Mouse (Mus musculus): ENCODE measurements around the gene Scgb3a1. TPM values are rescaled to one million over a fixed set of nuclear protein-coding genes. Genes with fewer than 3 reads are reported as not detected.

Scgb3a1 gene
- total RNA-seq, 2 experiments from 2014 or later, result 0.78 TPM; not detected in 1

DNA sequence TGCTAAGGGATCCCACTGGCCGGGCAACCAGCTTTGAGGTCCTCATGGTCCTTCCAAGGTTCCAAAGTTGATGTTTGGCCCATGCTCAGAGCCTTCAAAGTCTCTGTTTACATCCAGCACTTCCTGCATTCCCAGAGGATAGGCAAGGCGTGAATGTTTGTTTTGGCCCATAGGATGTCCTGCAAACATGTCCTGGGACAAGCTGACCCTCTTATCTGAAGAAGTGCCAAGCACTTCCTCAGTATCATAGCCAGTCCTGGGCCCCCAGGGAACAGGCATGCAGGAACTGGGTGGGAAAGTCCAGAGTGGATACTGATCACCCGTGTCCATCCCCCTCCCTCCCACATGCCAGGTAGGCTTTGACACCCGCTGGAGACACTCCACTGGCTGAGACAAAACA, 5.3 kb upstream of the Scgb3a1 start:
- no peak for DNase-seq (ENCODE audit: low spot score in 2 of 2)

DNA sequence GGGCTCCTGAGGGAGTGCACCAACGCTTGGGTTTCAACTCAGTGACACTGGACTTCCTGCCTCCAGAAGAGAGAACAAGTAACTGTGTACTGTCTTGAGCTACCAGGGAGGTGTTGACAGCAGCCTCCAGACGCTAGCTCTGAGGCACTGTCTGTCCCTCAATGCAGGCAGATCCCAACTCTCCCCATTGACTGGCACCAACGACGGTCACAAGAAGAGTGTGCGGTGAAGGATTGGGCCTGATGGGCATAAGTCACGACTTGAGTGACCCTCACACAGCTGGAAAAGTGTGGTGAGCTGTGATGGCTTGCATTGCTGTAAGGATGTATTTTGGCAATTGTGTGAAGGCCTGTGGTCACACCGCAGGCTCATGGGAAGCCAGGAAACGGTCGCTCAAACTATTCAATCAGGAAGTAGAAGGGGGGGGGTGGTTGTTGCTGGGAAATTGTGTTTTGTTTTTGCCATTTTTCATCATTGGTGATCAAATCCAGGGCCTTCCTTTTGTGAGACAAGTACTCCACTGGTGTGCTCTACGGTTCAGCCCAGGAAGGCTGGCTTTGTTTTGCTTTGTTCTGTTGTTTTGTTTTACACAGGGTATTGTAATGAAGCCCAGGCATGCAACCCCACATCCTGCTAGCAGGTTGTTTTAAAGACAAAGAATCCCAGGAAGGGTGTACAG, 4.5 kb upstream of the Scgb3a1 start:
- DNase-seq (ENCODE audit: low spot score in 2 of 2), result no peak

DNA sequence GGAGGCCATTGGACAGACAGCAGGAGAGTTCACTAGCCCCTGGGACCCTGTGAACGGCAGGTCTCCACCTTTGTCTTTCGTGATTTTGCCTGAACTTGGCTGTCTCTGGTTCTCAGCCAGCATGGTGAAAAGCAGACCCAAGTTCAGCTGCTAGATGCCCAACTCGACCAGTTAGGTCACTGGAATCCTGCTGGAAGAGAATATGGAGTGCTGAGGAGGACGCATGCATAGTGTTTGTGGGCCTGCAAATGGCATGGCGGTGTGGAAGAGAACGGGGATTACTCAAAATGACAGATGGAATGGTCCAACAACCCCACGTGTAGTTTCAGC, 4.0 kb upstream of the Scgb3a1 start:
- DNase-seq (ENCODE audit: low spot score in 2 of 2), result no peak

DNA sequence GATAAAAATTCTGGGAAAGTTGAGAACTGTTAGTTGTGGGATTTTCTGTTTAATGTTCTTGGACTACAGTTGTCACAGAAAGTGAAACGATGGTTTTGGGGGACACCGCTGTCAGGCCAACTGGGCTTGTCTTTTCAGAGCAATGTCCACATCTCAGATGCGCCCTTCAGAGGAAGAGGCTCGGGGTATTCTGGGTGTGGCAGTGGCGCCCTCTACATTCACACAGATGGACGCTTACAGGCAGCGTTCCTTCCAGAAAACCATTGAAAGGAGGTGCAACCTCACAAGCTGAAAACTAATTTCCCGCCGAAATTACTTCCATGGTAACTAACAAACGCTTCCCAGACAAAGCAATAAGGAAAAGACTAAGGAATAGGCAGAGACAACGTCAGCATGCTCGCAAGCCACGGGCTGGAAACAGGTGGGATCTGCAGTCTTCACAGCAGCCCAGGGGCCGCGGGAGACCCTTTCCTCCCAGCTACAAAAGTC, 1.1 kb upstream of the Scgb3a1 start:
- no peak for DNase-seq (ENCODE audit: low spot score in 2 of 2)

DNA sequence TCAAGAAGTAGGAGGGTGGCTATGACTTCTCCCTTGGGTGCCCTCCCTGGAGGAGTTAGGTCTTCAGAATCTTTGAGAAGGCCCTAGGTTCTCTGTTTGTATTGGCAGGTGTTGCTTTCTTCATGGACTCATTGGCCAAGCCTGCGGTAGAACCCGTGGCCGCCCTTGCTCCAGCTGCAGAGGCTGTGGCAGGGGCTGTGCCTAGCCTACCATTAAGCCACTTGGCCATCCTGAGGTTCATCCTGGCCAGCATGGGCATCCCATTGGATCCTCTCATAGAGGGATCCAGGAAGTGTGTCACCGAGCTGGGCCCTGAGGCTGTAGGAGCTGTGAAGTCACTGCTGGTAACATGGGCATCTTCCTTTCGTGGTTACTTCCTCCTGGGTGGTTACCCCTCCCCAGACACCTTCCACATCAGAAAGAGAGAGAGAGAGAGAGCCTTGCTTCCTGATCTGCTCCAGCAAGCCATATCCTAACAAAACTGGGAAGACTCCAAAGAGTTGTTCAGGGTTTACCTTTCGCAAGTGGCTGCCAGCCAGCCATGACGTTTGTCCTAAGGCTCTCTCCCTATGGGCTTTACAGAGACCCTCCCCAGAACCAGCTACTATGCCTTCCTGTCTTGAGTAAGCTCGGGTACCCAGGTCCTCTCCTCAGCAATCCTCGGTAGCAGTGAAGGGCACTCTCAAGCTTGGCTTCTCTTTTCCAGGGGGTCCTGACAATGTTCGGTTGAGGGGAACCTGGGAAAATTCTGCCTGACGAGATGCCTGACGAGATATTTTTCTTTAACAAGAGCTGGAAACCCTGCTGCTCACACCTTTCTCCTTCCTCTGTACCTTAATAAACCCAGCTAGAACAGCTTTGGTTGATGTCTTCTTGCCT, 1.1 kb downstream of the Scgb3a1 start:
- no peak for DNase-seq (ENCODE audit: low spot score in 2 of 2)

DNA sequence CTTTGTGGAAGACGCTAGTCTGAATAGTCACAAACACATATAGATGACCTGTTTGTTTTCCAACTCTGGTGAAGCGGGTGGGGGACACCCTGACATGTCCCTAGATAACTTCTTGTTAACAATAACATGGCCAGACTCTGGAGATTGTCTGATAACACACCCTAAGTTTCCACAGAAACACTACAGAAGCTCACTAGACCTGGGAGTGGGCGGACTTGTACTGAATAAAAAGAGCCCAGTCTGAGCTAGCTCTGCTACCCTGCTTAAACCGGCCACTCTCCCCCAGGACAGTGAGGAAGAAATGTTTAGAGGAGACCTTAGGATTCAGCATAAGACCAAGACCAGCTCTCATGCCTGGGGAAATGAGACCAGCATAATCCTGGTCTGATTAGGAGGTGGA, 2.1 kb downstream of the Scgb3a1 start:
- no peak for DNase-seq (ENCODE audit: low spot score in 2 of 2)

DNA sequence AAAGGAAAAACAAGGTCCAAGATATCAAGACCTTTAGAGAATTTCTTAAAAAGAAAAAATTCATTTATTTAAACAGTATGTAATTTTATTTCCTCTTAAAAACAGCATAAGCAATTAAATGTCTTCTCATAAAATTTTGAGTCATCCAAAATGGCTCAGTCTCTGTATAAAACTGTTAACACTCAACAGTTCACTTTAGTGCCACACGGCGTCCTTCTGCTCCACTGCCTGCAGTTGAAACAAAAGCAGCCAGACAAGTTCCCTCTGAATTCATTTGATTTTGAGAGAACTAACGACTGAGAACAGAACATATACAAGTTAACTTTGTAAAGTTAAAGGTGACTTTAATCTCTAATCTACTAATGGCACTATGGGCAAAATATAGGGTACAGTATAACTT, 10.0 kb downstream of the Scgb3a1 start:
- DNase-seq (ENCODE audit: low spot score in 2 of 2), result no peak

DNA sequence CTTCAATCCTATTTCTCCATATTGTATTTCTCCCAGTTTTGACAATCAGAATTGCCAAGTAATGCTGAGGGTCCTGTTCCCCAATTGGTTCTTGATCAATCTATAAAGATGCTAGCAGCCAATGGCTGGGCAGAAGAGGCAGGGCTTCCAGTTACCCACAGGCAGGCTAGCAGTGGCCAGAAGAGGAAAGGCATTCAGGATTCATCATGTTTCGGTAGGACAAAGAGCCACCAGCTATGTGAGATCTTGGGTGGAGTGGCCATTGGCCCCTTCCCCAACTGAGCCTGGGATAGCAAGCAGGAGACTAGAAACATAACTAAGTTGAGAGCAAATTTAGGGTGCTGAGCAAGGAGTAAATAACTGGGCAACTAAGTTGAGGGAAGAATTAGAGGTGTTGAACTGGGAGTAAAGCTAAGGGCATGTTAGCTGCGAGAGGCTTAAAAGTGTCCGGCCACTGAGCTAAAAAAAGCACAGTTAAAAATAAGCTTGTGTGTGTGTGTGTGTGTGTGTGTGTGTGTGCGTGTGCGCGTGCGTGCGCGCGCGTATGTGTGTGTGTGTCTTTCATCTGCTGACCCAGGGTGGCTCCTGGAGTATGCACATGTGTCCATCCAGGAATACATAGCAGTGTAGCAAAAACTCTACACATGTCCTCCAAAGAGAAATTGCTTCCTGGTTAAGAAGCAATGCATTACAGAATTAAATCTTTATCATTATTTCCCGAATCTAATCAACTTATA, 21.0 kb downstream of the Scgb3a1 start:
- no peak for DNase-seq (ENCODE audit: low spot score in 2 of 2)

DNA sequence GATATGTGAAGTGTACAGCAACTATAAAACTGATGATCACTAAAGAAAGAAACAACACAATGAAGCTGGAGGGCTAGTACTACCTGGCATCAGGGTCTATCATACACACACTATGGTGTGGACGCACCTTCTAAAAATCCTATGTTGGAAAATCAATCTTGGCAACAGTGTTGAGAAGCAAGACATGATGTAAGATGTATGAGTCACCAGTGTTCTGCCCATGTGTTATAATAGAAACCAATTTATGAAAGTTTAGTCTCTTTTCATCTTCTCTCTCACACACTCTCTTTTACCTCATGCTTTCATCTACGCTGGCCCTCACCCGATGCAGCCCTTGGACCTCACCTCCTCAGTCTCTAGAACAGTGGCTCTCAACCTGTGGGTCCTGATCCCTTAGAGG, 31.6 kb downstream of the Scgb3a1 start:
- no peak for DNase-seq (ENCODE audit: low spot score in 2 of 2)

DNA sequence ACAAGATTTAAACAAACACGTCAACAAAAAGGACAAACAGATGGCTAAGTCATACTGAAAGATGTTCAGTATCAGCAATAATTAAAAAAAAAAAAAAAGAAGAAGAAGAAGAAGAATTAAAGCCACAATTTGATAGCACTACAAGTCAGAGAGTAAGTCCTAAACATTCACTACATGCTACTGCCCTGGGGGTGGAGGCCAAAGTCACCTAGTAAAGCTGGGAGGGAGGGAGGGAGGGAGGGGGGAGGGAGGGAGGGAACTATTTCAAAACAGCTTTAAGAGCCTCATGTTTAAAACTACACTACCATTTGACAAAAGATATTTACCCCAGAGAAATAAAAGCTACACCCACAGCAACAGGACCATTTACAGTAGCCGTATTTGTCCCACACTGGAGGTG, 32.3 kb downstream of the Scgb3a1 start:
- DNase-seq (ENCODE audit: low spot score in 2 of 2), result no peak

DNA sequence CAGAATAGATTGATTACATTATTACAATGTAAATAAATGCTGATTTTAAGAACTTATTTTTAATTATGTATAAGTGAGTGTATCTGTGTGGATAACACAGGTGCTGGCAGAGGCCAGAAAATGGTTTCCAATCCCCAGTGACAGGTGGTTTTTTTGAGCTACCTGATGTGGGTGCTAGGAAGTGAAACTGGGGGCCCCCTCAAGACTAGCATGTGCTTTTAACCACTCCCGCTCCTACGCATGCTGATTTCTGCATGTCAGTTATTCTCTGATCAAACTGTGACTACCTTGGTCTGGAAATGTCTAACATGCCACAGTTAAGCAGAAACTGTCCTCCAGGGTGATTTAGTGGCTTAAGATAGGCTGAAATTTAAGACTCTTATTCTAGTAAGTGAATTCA, 33.1 kb downstream of the Scgb3a1 start:
- no peak for DNase-seq (ENCODE audit: low spot score in 2 of 2)

DNA sequence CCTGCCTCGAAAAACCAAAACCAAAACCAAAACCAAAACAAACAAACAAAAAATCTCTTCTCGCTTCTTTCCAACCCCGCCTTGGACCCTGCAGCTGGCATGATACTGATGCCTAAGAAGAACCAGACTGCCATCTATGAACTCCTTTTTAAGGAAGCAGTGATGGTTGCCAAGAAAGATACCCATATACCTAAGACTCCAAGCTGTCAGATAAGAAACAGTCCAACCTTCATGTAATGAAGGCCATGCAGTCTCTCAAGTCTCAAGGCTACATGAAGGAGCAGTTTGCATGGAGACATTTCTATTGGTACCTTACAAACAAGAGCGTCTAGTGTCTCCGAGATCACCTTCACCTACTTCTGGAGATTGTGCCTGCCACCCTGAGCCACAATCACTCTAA, 34.4 kb downstream of the Scgb3a1 start:
- no peak for DNase-seq (ENCODE audit: low spot score in 2 of 2)

DNA sequence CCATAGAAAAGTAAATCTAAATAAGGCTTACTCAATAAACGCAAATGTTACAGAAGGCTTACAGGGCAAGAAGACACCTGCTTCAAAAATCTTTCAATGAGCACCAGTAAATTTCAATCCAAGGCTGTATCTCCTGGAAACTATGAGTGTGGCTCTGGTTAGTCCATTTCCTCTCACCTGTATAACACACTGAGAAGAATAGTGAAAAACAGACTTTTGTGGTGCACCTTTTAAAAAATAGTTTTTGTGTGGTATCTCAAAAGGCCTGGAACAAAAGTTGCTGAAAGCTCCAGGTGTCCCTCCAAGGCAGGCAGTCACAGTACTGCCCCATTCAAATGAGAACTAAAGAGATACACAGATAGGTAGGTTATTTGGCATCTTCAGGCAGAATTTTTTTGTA, 35.7 kb downstream of the Scgb3a1 start:
- no peak for DNase-seq (ENCODE audit: low spot score in 2 of 2)

DNA sequence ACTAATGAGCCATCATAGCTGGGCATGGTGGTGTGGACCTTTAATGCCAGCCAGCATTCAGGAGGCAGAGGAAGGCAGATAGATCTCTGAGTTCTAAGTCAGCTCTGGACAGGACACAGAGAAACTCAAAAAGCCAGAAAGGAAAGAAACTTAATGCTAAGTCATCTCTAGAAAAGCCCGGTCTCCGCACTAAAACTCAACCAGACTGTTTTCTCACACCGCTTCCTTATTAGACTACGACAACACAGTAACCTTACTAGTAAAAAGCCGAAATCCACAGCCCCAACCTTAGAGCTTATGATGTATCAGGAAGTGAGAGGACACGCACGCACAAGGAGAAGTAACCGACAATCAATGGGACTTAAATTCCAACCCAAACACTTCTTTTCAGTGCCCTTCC, 38.6 kb downstream of the Scgb3a1 start:
- DNase-seq (ENCODE audit: low spot score in 2 of 2), result no peak

DNA sequence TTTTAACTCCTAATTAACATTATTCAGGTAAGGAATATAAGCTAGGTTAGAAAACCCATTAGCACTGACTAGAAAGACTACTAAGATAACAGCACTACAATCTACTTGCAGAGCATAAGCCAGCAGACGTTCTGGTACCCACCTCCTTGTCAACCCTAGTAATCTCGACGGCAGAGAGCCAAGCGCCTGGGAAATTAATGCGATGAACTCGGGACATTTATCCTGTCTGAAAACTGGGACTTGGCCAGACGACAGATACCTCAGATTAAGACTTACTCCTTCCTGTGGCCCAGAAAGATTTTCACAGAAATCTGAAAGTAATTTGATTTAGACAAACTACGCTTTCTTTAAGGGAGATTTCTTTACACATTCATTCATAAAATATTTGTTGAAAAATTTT, 41.4 kb downstream of the Scgb3a1 start:
- no peak for DNase-seq (ENCODE audit: low spot score in 2 of 2)

DNA sequence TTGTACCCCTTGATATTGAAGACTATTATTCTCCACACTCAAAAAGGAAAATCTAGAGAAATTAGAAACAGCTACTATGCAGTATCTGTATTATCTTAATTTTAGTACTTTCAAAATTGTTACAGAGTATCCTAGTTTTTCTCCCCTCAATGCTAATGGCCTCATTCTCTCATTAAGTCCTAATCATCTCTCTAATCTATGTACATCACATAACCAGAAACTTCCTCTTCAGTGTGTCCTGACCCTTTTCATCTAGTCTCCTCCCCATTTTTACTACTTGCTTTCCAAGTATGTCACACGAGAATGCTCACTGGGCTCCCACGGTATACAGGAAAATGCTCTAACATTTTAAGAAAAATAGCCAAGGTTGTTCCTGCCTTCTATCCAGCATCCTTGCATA, 44.4 kb downstream of the Scgb3a1 start:
- no peak for DNase-seq (ENCODE audit: low spot score in 2 of 2)

DNA sequence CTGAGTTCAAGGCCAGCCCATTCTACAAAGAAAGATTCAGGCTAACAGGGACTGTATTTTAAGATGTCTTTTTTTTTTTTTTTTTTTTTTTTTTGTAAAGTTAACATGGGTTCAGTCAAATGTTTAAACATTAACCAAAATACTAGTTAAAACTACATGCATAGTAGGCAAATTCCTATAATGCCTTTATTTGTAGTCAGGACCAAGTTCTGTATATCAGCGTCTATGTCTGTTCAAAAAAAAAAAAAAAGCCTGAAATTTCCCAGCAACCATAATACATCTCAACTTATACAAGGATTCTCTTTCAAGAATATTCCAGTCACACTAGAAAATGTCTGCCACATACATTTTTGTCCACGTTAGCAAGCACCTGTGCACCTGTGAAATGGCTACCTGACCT, 47.3 kb downstream of the Scgb3a1 start:
- no peak for DNase-seq (ENCODE audit: low spot score in 2 of 2)

DNA sequence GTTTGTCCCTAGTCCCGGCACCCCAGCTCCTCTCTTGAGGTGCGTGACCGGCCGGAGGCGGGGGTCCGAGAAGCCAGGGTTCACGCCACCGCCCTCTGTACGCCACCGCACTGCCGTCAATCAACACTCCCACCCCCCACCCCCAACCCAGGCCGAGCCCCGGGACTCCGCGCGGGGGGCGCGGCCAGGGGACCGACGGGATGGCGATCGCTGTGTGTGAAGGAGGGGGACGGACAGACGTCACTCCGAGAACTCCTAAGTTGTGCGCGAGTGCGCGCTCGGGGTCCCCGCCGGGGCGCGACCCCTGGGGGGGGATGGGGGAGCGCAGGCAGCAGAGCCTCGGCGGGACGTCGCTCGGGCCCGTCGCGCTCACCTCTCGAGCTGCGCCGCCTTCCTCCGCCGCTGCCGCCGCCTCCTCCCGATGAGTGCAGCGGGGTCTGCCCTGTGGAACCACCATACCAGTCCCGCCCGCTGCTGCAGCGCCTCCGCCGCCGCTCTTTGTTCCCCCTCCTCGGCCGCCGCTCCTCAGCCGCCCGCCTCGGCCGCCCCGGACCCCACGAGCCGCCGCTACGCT, 48.7 kb downstream of the Scgb3a1 start:
- no peak for DNase-seq (ENCODE audit: low spot score in 2 of 2)

DNA sequence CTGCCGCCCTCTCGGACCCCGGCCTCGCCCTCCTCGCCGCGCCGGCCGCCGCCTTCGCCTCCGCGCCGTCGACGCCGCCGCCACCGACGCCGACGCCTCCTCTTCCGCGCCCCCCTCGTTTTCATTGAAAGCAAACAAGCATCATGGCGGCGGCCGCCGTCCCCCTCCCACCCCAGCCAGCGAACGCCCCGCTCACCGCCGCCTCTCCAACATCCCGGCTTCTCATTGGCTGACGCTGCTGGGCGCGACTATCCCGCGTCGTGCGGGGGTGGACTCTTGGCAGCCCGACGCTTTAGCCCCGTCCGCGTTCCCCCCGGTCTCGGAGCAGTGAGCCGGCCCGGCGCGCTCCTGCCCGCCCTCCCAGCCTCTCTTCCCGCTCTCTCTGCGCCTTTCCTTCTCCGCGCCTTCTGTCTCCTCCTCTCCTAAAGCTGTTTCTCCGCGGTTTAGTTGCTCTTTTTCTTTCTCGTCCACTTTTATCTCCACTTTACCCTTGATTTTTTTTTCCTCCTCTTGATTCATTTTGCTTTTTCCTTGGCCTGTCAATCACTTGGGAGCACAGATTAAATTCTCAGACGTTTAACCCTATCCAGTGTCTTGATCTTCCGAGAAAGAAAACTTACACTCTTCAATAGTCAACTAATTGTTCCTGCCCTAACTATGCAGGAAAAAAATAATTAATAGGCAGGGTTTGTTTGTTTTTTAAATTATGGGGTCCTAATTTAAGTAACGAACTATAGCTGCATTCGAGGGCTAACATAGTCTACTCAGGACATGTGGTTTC, 49.3 kb downstream of the Scgb3a1 start, which contains the start of gene Cnot6:
Cnot6 (minus strand) TSS at position 169 of the 781 bp plus-strand sequence.
- DNase-seq (ENCODE audit: low spot score in 2 of 2), result peak; percentile 97 to 98
